Mouse (Mus musculus): ENCODE measurements around the gene Fam222a.
A peak's percentile ranks its signal among the peaks of the same experiment; 100 is the strongest.

Fam222a gene

DNA sequence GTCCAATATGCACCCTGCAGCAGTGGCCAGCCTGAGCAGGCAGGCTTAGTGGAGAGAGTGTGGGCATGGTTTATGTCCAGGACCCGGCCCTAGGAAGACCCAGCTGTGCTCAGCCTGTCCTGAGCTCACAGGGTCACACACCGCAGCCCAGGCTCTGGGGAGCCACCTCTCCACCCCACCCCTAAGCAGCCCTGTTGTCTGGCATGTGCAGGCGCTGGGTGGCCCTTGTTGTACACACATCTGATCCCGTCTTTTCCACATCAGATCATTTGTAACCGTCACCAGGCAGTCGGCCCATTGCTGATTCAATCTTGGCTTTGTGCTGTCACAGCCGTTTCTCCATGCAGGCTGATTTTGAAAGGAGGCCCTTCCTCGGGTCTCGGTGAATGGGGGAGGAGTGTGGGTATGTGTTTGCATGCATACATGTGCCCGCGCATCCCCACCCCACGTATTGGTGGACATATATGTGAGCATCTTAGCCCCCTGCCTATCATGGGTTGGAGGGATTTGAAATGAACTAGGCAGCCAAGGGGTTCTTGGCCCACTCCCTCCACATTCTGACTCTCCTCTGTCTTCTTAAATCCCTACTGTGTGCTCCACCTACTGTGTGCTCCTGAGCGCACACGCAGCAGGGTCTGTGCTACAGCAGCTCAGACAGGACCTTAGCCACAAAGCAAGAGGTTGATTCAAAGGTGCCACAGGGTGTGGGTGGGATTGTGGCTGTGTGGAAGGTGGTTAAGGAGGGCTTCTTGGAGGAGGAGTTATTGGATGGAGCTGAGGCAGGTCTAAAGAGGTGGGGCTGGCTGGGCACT is 16.7 kb downstream of the Fam222a start:
- DNase-seq, result no peak

DNA sequence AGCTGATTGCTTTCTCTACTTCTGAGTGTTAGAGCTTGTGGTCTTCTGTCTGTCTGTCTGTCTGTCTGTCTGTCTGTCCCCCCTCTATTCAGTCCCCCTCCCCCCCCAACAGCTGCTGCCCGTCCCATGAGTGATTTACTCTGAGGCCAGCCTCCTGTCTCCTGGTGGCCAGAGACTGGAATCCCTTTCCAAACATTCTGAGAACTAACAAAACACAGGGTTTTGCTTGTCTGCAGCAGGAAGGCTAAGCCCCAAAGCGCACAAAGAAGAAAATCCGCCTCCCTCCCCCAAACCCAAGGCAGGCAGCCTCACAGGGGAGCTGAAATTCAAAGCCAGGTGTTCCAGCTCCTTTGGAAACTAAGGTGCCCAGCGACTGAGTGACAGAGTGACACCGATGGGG is 17.9 kb downstream of the Fam222a start:
- DNase-seq, result no peak

- no peak for DNase-seq
Measured at GRCm38 (mm10) chr5:114587908-114588307, 20.1 kb downstream of the Fam222a start.

GRCm38 (mm10) chr5:114588416-114588815 is 20.6 kb downstream of the Fam222a start:
- no peak for DNase-seq

DNA sequence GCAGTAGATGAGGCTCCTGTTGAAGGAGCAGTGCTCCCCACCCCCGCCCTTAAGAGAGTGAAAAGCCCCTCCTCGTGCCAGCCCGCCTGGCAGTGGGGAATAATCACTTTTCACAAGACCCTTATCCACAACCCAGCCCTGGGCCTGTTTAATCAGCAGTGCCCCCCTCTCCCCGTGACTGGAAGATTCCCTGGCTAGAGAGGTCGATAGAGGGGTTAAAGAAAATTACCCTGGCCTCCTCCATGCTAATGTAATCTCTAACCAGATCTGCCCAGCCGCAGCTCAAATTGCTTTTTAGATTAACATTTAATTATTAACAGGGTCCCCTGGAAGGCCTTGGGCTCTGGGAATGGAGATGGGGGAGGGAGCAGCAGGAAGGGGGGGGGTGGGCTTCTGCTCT is 21.2 kb downstream of the Fam222a start:
- DNase-seq, result no peak

GRCm38 (mm10) chr5:114589454-114589853 is 21.6 kb downstream of the Fam222a start:
- no peak for DNase-seq

DNA sequence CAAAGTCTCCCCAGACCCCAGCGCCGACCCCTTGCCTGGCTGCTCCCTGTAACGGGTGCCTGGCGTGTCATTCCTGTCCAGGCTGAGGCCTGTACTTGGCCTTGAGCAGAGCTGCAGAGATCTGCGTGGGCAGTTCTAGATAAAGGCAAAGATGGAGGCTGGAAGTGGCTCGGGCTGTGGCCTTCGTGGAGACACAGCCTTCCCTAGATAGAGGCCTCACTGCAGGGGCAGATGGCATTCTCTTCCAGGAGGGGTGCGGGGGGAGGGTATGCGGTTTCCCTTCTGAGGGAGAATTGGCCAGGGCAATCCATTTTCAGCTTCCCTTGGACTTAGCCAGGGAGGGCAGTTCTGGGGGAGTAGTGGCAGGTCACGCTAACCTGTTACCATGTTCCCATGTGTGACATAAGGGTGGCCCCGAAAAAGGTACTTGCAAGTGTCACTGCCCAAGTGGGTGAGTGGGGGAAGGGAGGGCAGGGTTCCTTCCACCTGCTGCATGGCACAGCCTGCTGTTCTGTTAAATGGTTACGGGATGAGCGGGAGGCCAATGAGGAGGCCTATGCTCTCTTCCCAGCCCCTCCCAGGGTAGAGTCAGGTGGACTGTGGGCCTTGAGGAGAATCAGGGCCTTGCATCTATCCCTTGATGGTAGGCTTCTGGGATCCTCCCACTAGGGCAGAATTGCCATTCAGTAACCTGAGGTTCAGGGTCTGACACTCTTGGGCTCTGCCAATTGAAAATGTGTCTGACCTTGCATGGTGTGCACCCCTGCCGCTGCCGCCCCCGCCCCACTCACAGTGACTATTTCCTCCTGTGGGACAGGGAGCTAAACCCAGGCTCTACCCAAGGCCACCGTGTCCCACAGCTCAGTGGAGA is 22.5 kb downstream of the Fam222a start:
- DNase-seq, result no peak

DNA sequence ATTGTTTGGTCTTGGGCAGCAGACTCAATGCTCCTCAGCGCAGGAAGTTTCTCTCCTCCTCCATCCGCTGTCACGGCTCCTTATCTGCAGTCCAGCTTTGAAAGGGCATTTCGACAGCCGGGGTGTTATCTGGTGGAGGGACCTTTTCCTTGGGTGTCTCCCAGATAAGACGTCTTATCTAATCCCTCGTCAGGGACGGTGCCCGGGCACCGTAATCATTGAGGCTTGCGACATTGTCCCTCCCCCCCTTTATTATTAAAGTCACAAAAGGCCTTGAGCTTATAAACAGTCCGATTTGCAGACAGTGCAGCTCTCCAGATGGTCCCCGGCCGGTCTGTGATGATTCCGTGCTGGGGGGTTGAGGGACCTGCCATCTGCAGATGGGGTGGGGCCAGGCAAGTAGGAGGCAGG is 23.3 kb downstream of the Fam222a start:
- no peak for DNase-seq

- DNase-seq, result no peak
Measured at GRCm38 (mm10) chr5:114592463-114593160, 24.8 kb downstream of the Fam222a start.

DNA sequence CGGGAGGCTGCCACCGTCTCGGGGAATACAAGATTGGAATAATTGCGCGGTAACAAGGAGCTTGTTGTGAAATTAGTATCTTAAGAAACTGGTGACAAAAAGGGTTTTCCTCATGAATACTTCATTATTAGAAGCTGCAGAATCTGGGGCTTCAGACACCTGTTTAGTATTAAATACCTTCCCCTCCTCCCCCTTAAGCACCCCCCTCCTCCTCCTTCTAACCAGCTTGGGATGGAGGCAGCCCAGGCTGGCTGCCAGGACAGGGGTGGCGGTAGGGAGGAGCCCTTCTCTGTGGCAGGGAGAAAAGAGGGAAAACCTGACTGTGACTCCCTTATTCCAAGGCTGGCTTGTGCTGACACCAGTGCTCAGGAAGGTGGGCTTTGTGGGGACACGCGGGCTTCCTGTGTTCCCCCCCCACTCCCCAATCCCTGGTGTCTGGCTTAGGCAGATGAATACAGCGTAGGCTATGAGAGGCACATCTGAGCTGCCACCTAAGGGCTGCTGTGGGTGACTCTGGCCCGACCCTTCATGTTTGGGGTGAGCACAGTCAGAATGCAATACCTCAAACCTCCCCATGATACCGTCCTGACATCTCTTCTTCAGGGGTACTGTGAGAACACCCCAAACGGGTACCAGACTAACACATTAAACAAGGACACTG is 25.5 kb downstream of the Fam222a start:
- no peak for DNase-seq

DNA sequence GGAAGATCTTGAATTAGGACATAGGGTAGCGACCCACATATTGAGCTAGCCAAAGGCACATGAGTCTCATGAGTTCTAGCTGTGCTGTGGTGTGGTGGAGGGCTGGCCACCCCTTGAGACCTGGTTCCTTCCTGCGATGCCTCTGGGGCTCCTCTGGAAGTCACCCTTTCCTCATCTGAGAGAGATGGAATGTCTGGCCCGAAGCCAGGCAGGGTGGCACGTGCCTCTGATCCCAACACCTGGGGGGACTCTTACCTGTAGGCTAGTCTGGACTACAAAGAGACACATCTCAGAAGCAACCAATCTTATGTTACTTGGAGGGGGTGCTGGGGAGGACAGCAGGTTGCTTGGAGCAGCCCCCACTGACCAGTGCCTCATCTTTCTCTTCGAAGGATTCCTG is 26.1 kb downstream of the Fam222a start:
- DNase-seq, result no peak

- DNase-seq, result no peak
Measured at GRCm38 (mm10) chr5:114594741-114595241, 27.0 kb downstream of the Fam222a start.

DNA sequence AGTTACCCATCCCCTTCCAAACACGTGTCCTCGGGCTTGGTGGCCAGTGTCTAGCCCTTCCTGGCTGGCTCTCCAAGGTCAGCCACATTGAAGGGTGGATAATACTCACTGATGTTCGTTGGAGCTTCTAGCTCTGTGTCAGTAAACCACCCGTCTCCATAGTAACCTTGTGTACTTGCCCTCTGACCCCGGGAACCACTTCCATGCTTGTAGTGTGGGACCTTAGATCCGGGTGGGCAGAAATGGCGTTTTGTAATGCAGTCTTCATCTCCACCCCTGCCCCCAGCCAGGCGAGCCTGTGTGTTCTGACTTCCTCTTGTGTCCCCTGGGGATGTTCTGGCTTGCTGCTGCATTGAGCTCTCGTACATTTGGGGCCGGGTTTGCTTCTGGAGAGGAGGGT is 28.8 kb downstream of the Fam222a start:
- no peak for DNase-seq

DNA sequence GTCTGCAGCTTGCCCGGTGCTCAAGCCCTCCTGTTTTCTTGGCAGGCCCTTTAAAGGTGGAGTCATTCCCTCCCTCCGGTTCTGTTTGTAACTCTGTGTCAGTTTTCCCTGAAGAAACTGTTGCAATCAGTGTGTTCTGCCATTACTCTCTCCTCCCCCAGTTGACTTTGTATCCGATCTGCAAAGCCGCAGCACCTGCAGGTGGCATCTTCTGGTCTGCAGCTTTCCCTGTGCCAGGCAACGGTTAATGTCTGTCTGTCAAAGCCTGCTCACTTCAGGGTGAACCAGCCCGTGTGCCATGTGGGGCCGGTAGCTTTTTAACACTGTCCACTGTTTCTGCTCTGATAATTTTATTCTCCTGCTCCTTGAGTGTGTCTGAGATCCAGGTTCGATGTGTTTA is 29.4 kb downstream of the Fam222a start:
- DNase-seq, result no peak

DNA sequence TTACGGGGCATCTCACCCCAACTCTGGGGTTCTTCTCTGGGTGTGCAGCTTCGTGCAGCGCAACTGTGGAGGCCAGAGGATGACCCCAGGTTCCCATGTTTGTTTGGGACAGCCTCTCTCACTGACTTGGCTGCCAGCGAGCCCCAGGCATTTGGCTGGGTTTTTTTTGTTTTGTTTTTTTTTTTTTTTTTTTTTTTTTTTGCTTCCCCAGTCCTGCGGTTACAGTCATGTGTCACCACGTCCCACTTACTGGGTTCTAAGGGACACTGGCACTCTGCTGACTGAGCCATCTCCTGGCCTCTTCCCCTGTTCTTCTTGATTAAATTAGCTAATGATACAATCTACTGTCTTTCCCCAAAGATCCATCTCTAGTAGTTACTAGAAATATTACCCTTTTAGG is 29.8 kb downstream of the Fam222a start:
- no peak for DNase-seq

- DNase-seq, result no peak
Measured at GRCm38 (mm10) chr5:114602012-114602411, 34.2 kb downstream of the Fam222a start.

- no peak for DNase-seq
Measured at GRCm38 (mm10) chr5:114603975-114604374, 36.2 kb downstream of the Fam222a start.

DNA sequence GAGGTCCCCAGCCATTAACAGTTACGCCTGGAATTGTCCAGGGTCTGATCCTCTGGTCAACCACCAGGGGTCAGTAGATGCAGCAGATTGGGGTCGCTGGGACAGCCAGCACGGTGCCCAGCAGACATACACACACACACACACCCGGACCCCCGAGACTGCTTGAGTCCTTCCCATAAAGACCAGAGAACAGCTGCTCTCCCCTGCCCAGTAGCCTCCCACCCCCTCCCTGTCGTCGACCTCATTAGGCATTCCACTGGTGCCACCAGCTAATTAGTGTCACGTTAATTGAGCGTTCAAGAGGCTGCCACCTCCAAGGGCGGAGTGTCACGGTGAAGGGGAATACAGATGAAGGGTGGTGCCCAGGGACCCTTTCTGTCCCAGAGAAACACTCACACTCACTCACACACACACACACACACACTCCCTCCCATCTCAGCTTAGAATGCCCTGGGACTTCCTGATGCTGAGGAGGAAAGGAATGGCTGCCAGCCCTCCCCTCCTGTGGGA is 37.0 kb downstream of the Fam222a start:
- DNase-seq, result no peak

GRCm38 (mm10) chr5:114605981-114606380 is 38.2 kb downstream of the Fam222a start:
- no peak for DNase-seq

GRCm38 (mm10) chr5:114607651-114608050 is 39.8 kb downstream of the Fam222a start:
- peak; percentile 80 for DNase-seq

DNA sequence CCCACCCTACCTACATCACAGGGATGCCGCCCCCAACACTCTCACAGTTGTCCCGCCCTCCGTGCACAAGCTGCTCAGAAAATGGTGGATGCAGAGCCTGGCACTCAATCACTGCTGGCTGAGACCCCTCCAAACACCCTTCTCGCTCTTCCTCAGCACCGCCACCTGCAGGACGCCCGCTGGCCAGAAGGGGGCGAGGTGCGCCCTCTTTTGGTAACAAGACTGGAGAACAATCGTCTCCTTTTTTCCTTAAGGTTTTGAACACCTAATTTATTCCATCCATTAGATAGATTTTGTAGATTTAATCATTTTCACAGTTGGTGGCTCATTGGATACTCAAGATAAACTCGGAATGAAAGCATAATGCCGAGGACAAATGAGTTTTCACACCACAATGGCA is 40.7 kb downstream of the Fam222a start:
- DNase-seq, result peak; percentile 75

GRCm38 (mm10) chr5:114611256-114611655 is 43.4 kb downstream of the Fam222a start:
- DNase-seq, result no peak
